Comparison of ENCODE assay signal across 9 mouse cellular contexts in genomic region chr3:144399358-144400096, GRCm38 (mm10).
DNase-seq lines count a peak whose midpoint lies in the region; ATAC-seq lines count a peak whose summit lies in the region.
"Had no signal": no experiment of that assay in that cellular context is flagged by ENCODE, and none has a peak within 500 bp of the region (broad histone marks: within the 10 kb centered on the region; RNA-seq: fewer than 3 reads in every experiment).

No protein-coding gene starts in this region.

- no peaks in the 10 kb centered on the region for H3K36me3 ChIP-seq in forebrain, embryonic 10.5 days (replicated peaks)
- no peaks in the 10 kb centered on the region for H3K36me3 ChIP-seq in heart, embryonic 15.5 days
- no peaks in the 10 kb centered on the region for H3K36me3 ChIP-seq in liver, embryonic 12.5 days
- no peaks in the 10 kb centered on the region for H3K36me3 ChIP-seq in neural tube, embryonic 11.5 days (ENCODE audit: control insufficient read depth, insufficient read depth, low read length)
- H3K36me3 ChIP-seq in stomach, embryonic 16.5 days (ENCODE audit: control insufficient read depth, insufficient read depth, low read length) = no peaks in the 10 kb centered on the region

- H3K27me3 ChIP-seq in forebrain, embryonic 10.5 days (ENCODE audit: poor library complexity, severe bottlenecking) = peaks cover 29% of the 10 kb centered on the region
- H3K27me3 ChIP-seq in heart, embryonic 15.5 days = no peaks in the 10 kb centered on the region
- 0 out of 2 replicates have a peak, but pooled peaks cover 5% of the 10 kb centered on the region for H3K27me3 ChIP-seq in liver, embryonic 12.5 days (replicated peaks)
- no peaks in the 10 kb centered on the region for H3K27me3 ChIP-seq in neural tube, embryonic 11.5 days (ENCODE audit: control insufficient read depth, insufficient read depth, low read length)
- no peaks in the 10 kb centered on the region for H3K27me3 ChIP-seq in stomach, embryonic 16.5 days (ENCODE audit: control insufficient read depth, insufficient read depth, low read length)

- 35% methylated on average over 21 of the region's 21 CpGs for WGBS in forebrain, embryonic 10.5 days
- 40% methylated on average over 21 of the region's 21 CpGs for WGBS in heart, embryonic 15.5 days
- 35% methylated on average over 21 of the region's 21 CpGs for WGBS in liver, embryonic 12.5 days (ENCODE audit: insufficient replicate concordance)
- 47% methylated on average over 21 of the region's 21 CpGs for WGBS in neural tube, embryonic 11.5 days
- WGBS in stomach, embryonic 16.5 days = 38% methylated on average over 21 of the region's 21 CpGs

- peaks cover 3% of the 10 kb centered on the region; the same call in 1 of the 2 replicates for H3K9me3 ChIP-seq in forebrain, embryonic 10.5 days
- no peaks in the 10 kb centered on the region for H3K9me3 ChIP-seq in heart, embryonic 15.5 days (replicated peaks)
- no peaks in the 10 kb centered on the region for H3K9me3 ChIP-seq in liver, embryonic 12.5 days (replicated peaks)
- no peaks in the 10 kb centered on the region for H3K9me3 ChIP-seq in neural tube, embryonic 11.5 days (ENCODE audit: control insufficient read depth, low read length)
- H3K9me3 ChIP-seq in stomach, embryonic 16.5 days (replicated peaks; ENCODE audit: control insufficient read depth, low read length) = no peaks in the 10 kb centered on the region

- peak overlapping the region; percentile 37 for H3K4me3 ChIP-seq in forebrain, embryonic 10.5 days
- H3K4me3 ChIP-seq in heart, embryonic 15.5 days = peak overlapping the region; percentile 24
- no peak overlapping the region; the same call in 1 of the 2 replicates for H3K4me3 ChIP-seq in liver, embryonic 12.5 days
- H3K4me3 ChIP-seq in neural tube, embryonic 11.5 days (ENCODE audit: low read depth, low read length) = no peak overlapping the region
- peak overlapping the region; percentile 19; the same call in 1 of the 2 replicates for H3K4me3 ChIP-seq in stomach, embryonic 16.5 days (replicated peaks; ENCODE audit: low read length)
- H3K4me3 ChIP-seq: erythroblast, embryonic 14.5 days had no signal

- peak; percentile 67 for ATAC-seq in CD4-positive, CD25-positive, alpha-beta regulatory T cell, adult 4 months
- ATAC-seq in heart, embryonic 15.5 days (replicated peaks; ENCODE audit: insufficient number of reproducible peaks, insufficient read depth, low FRiP score, low read depth) = peak; percentile 62
- ATAC-seq in liver, embryonic 12.5 days = peak; percentile 69
- ATAC-seq in neural tube, embryonic 11.5 days (ENCODE audit: insufficient read depth, low FRiP score, low TSS enrichment) = peak; percentile 86
- peak; percentile 80; the same call in 1 of the 2 replicates for ATAC-seq in stomach, embryonic 16.5 days (ENCODE audit: insufficient read depth, low FRiP score)

- H3K9ac ChIP-seq in heart, embryonic 15.5 days = no peak overlapping the region
- no peak overlapping the region for H3K9ac ChIP-seq in liver, embryonic 12.5 days
- H3K9ac ChIP-seq in neural tube, embryonic 11.5 days (ENCODE audit: low read length) = no peak overlapping the region; the same call in 1 of the 2 replicates
- H3K9ac ChIP-seq in stomach, embryonic 16.5 days (ENCODE audit: low read length) = no peak overlapping the region

- H3K4me2 ChIP-seq in heart, embryonic 15.5 days = peak overlapping the region; percentile 54
- peak overlapping the region; percentile 37 for H3K4me2 ChIP-seq in liver, embryonic 12.5 days
- peak overlapping the region; percentile 32 for H3K4me2 ChIP-seq in neural tube, embryonic 11.5 days (ENCODE audit: low read depth)
- peak overlapping the region; percentile 49 for H3K4me2 ChIP-seq in stomach, embryonic 16.5 days (ENCODE audit: low read depth, low read length)

- H3K4me1 ChIP-seq in forebrain, embryonic 10.5 days = peaks cover 11% of the 10 kb centered on the region
- H3K4me1 ChIP-seq in heart, embryonic 15.5 days (replicated peaks) = peaks cover 20% of the 10 kb centered on the region
- peaks cover 22% of the 10 kb centered on the region for H3K4me1 ChIP-seq in liver, embryonic 12.5 days
- H3K4me1 ChIP-seq in neural tube, embryonic 11.5 days (ENCODE audit: control insufficient read depth, insufficient read depth, low read length) = no peaks in the 10 kb centered on the region
- H3K4me1 ChIP-seq in stomach, embryonic 16.5 days (ENCODE audit: control insufficient read depth, insufficient read depth, low read length) = 0 out of 2 replicates have a peak, but pooled peaks cover 3% of the 10 kb centered on the region

- DNase-seq in c-Kit-positive CD71-negative TER-119-negative erythroid progenitor cells, embryonic 14.5 days (ENCODE audit: low read depth) = peak; percentile 76
- DNase-seq in forebrain, embryonic 10.5 days (ENCODE audit: extremely low spot score, low spot score) = peak; percentile 83
- DNase-seq in kidney, postnatal 14 days = peak; percentile 86
- peak; percentile 89 for DNase-seq in neural tube, embryonic 11.5 days (ENCODE audit: low spot score)

- peak overlapping the region; percentile 67 for H3K27ac ChIP-seq in forebrain, embryonic 10.5 days
- H3K27ac ChIP-seq in heart, embryonic 15.5 days = peak overlapping the region; percentile 56
- no peak overlapping the region for H3K27ac ChIP-seq in liver, embryonic 12.5 days
- no peak overlapping the region for H3K27ac ChIP-seq in neural tube, embryonic 11.5 days (ENCODE audit: low read depth, low read length)
- H3K27ac ChIP-seq in stomach, embryonic 16.5 days (ENCODE audit: low read length) = no peak overlapping the region

Comparison
In these comparisons a context has a peak if more than half of its experiments do, and no peak if none do; other contexts are left out.
1. H3K27ac ChIP-seq: peak in forebrain, embryonic 10.5 days (single experiment) and heart, embryonic 15.5 days (single experiment); none in liver, embryonic 12.5 days (single experiment), neural tube, embryonic 11.5 days (single experiment) and stomach, embryonic 16.5 days (single experiment).
2. H3K4me3 ChIP-seq: peak in forebrain, embryonic 10.5 days (single experiment), heart, embryonic 15.5 days (single experiment) and stomach, embryonic 16.5 days (single experiment); none in liver, embryonic 12.5 days (single experiment) and neural tube, embryonic 11.5 days (single experiment).
3. Peak in every context shown above with its lines, with median percentiles within 50 percentile points of each other: ATAC-seq, DNase-seq and H3K4me2 ChIP-seq.